Mouse (Mus musculus) myocyte (in vitro differentiated cells): Measurements from ENCODE around the gene Amt.

ENCODE experiments used
- E2F4 ChIP-seq: IDR thresholded peaks from one replicate; pipeline ENCODE4 v1.6.1; 2011; ENCODE audit warnings: mild to moderate bottlenecking, control low read depth, moderate library complexity; ENCODE audit not compliant: insufficient read depth
- MAX ChIP-seq: IDR thresholded peaks from one replicate; pipeline ENCODE4 v1.6.1; 2011; ENCODE audit warnings: low read depth, mild to moderate bottlenecking, control low read depth
- POLR2A ChIP-seq: IDR thresholded peaks from one replicate; pipeline ENCODE4 v1.6.1; 2011; ENCODE audit warnings: low read depth, mild to moderate bottlenecking, control low read depth, moderate library complexity; ENCODE audit not compliant: insufficient read length
- TCF12 ChIP-seq: IDR thresholded peaks from one replicate; pipeline ENCODE4 v1.6.1; 2011; ENCODE audit warnings: mild to moderate bottlenecking, control low read depth; ENCODE audit not compliant: poor library complexity, insufficient read depth, severe bottlenecking
- TCF3 ChIP-seq: IDR thresholded peaks from one replicate; pipeline ENCODE4 v1.6.1; 2011; ENCODE audit warnings: low read depth, control low read depth; ENCODE audit not compliant: insufficient read length

DNA sequence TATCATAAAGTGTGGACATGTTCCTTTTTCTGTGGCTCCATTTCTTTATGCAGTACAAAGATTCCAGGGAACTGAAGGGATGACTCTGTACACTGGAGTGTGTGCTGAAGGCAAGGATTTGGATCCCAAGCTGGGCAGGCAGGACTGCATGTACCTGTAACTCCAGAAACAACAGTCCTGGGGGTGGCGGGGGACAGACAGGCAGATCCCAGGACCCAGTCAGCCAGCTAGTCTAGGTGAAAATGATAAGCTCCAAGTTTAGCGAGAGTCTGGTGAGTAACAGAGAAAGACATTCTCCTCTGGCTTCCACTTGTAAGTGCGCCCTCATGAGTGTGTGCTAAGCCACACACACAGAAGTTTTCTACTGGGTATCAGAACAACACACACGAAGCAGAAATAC lies 36.1 kb upstream of the Amt start:
- TF ChIP-seq MAX, result no peak
- TF ChIP-seq POLR2A, result no peak
- TF ChIP-seq E2F4, result no peak
- no peak for TF ChIP-seq TCF3
- TF ChIP-seq TCF12, result no peak
